26 mouse cellular contexts compared by ENCODE assay signal in the genomic region with DNA sequence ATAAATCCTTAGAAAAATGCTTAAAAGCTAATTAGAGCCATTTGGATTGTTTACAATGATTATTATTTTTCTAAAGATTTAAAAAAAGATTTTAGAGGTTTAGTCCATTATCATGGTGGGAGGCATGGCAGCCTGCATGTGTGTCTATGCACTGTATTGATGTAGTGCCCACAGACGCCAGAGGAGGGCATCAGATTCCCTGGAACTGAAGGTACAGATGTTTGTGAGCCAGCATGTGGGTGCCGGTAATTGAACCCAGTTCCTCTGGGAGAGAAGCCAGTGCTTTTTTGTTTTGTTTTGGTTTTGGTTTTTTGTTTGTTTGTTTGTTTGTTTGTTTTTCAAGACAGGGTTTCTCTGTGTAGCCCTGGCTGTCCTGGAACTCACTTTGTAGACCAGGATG. TPM values are rescaled to one million over a fixed set of nuclear protein-coding genes. Genes with fewer than 3 reads are reported as not detected.
DNase-seq lines count a peak whose midpoint lies in the region; ATAC-seq and TF ChIP-seq lines count a peak whose summit lies in the region.
"Had no signal": no experiment of that assay in that cellular context is flagged by ENCODE, and none has a peak within 500 bp of the region (broad histone marks: within the 10 kb centered on the region; RNA-seq: fewer than 3 reads in every experiment).

No protein-coding gene starts in this region.

- ATAC-seq in embryonic facial prominence, embryonic 13.5 days (ENCODE audit: insufficient number of reproducible peaks, insufficient read depth, low FRiP score, low TSS enrichment, low read depth): no peak
- ATAC-seq in kidney, postnatal 0 days (replicated peaks; ENCODE audit: low FRiP score, low read depth): no peak
- no peak for ATAC-seq in kidney, embryonic 15.5 days (replicated peaks; ENCODE audit: low FRiP score)
- ATAC-seq in forebrain, embryonic 16.5 days: no peak
- ATAC-seq: intestine, embryonic 16.5 days; midbrain, embryonic 15.5 days had no signal

- intact Hi-C loops in gastrocnemius, postnatal 36 days (cut with DNase I): no loop called here

- no peaks in the 10 kb centered on the region for H3K9me3 ChIP-seq in embryonic facial prominence, embryonic 13.5 days
- no peaks in the 10 kb centered on the region for H3K9me3 ChIP-seq in embryonic facial prominence, embryonic 10.5 days
- H3K9me3 ChIP-seq in kidney, postnatal 0 days (replicated peaks; ENCODE audit: low read length): no peaks in the 10 kb centered on the region; the same call in 1 of the 2 replicates
- no peaks in the 10 kb centered on the region for H3K9me3 ChIP-seq in kidney, embryonic 15.5 days (replicated peaks)
- 0 out of 2 replicates have a peak, but pooled peaks cover 2% of the 10 kb centered on the region for H3K9me3 ChIP-seq in forebrain, embryonic 16.5 days (ENCODE audit: control insufficient read depth, low read length)
- H3K9me3 ChIP-seq: heart, embryonic 10.5 days; hindbrain, embryonic 15.5 days; liver, embryonic 13.5 days; midbrain, embryonic 15.5 days had no signal

- H3K4me2 ChIP-seq in embryonic facial prominence, embryonic 13.5 days: no peak overlapping the region
- H3K4me2 ChIP-seq in kidney, postnatal 0 days (ENCODE audit: low read length): no peak overlapping the region
- H3K4me2 ChIP-seq in kidney, embryonic 15.5 days: no peak overlapping the region
- no peak overlapping the region for H3K4me2 ChIP-seq in forebrain, embryonic 16.5 days (ENCODE audit: low read length)
- H3K4me2 ChIP-seq: hindbrain, embryonic 15.5 days; liver, embryonic 13.5 days; midbrain, embryonic 15.5 days had no signal

- peaks cover 7% of the 10 kb centered on the region for H3K4me1 ChIP-seq in embryonic facial prominence, embryonic 13.5 days
- peaks cover 13% of the 10 kb centered on the region for H3K4me1 ChIP-seq in embryonic facial prominence, embryonic 10.5 days
- no peaks in the 10 kb centered on the region for H3K4me1 ChIP-seq in kidney, postnatal 0 days (replicated peaks; ENCODE audit: insufficient read depth, low read length)
- H3K4me1 ChIP-seq in kidney, embryonic 15.5 days: no peaks in the 10 kb centered on the region
- peaks cover 21% of the 10 kb centered on the region for H3K4me1 ChIP-seq in forebrain, embryonic 16.5 days (replicated peaks; ENCODE audit: control insufficient read depth, insufficient read depth, low read length)
- H3K4me1 ChIP-seq in cerebellum, adult 2 months (ENCODE audit: control insufficient read depth, insufficient read depth, low read length): no peaks in the 10 kb centered on the region
- H3K4me1 ChIP-seq: liver, embryonic 13.5 days had no signal

- peak; percentile 3; the same call in 1 of the 2 replicates for TF ChIP-seq CTCF in kidney, postnatal 0 days (IDR thresholded peaks at IDR 0.05; ENCODE audit: low read depth)
- no peak for TF ChIP-seq CTCF in cerebellum, adult 2 months (IDR thresholded peaks at IDR 0.05; ENCODE audit: borderline replicate concordance, insufficient read depth, low read depth, low read length)

- DNase-seq in embryonic facial prominence, embryonic 10.5 days (ENCODE audit: low spot score): no peak
- no peak for DNase-seq in kidney, postnatal 0 days (ENCODE audit: low spot score)
- DNase-seq in ES-CJ7 (ENCODE audit: low read depth, low spot score): peak; percentile 64
- DNase-seq in cerebellum, adult 2 months: no peak
- DNase-seq in gastrocnemius, postnatal 36 days: no peak
- DNase-seq: adrenal gland, postnatal 25 days; cerebellum, adult 9-11 months; heart, postnatal 4 days; kidney, postnatal 4 days; liver, embryonic 13.5 days; lung, adult 2 months; right cerebral cortex, adult 18-20 months; thymus, adult 2 months; thymus, postnatal 4 days had no signal

- no peak overlapping the region for H3K4me3 ChIP-seq in embryonic facial prominence, embryonic 13.5 days
- H3K4me3 ChIP-seq in embryonic facial prominence, embryonic 10.5 days: no peak overlapping the region
- no peak overlapping the region for H3K4me3 ChIP-seq in kidney, postnatal 0 days (replicated peaks; ENCODE audit: low read depth, low read length)
- no peak overlapping the region for H3K4me3 ChIP-seq in kidney, embryonic 15.5 days (replicated peaks)
- no peak overlapping the region for H3K4me3 ChIP-seq in forebrain, embryonic 16.5 days (replicated peaks; ENCODE audit: low read length)
- H3K4me3 ChIP-seq in cerebellum, adult 2 months (replicated peaks; ENCODE audit: insufficient read depth, low read depth, low read length): no peak overlapping the region
- H3K4me3 ChIP-seq: erythroblast, embryonic 14.5 days; heart, embryonic 10.5 days; hindbrain, embryonic 15.5 days; left cerebral cortex, adult 2 months; liver, embryonic 13.5 days; midbrain, embryonic 15.5 days had no signal

- WGBS in embryonic facial prominence, embryonic 13.5 days: 76% methylated on average over 2 of the region's 2 CpGs
- whole genome bisulfite sequencing in embryonic facial prominence, embryonic 10.5 days: 91% methylated on average over 2 of the region's 2 CpGs
- WGBS in kidney, postnatal 0 days: 85% methylated on average over 2 of the region's 2 CpGs
- WGBS in kidney, embryonic 15.5 days: 87% methylated on average over 2 of the region's 2 CpGs
- 85% methylated on average over 2 of the region's 2 CpGs for WGBS in forebrain, embryonic 16.5 days
- WGBS in cerebellum, adult 2 months: 95% methylated on average over 2 of the region's 2 CpGs

- H3K27me3 ChIP-seq in embryonic facial prominence, embryonic 13.5 days: no peaks in the 10 kb centered on the region
- no peaks in the 10 kb centered on the region for H3K27me3 ChIP-seq in embryonic facial prominence, embryonic 10.5 days (replicated peaks; ENCODE audit: low read depth, poor library complexity, severe bottlenecking)
- no peaks in the 10 kb centered on the region for H3K27me3 ChIP-seq in kidney, postnatal 0 days (ENCODE audit: insufficient read depth, low read length)
- H3K27me3 ChIP-seq in kidney, embryonic 15.5 days: no peaks in the 10 kb centered on the region
- H3K27me3 ChIP-seq in forebrain, embryonic 16.5 days (replicated peaks; ENCODE audit: control insufficient read depth, insufficient read depth, low read length): no peaks in the 10 kb centered on the region
- no peaks in the 10 kb centered on the region for H3K27me3 ChIP-seq in cerebellum, adult 2 months (ENCODE audit: control insufficient read depth, insufficient read depth, low read length)
- H3K27me3 ChIP-seq: hindbrain, embryonic 15.5 days; liver, embryonic 13.5 days; midbrain, embryonic 15.5 days had no signal

- H3K27ac ChIP-seq in embryonic facial prominence, embryonic 13.5 days: peak overlapping the region; percentile 66; the same call in 1 of the 2 replicates
- H3K27ac ChIP-seq in embryonic facial prominence, embryonic 10.5 days (replicated peaks): no peak overlapping the region
- no peak overlapping the region for H3K27ac ChIP-seq in kidney, postnatal 0 days
- H3K27ac ChIP-seq in kidney, embryonic 15.5 days: no peak overlapping the region
- H3K27ac ChIP-seq in forebrain, embryonic 16.5 days (ENCODE audit: low read length): peak overlapping the region; percentile 8; the same call in 1 of the 2 replicates
- no peak overlapping the region for H3K27ac ChIP-seq in cerebellum, adult 2 months (ENCODE audit: insufficient read depth, low read length)
- H3K27ac ChIP-seq: heart, embryonic 10.5 days; hindbrain, embryonic 15.5 days; left cerebral cortex, adult 2 months; liver, embryonic 13.5 days; macrophage; midbrain, embryonic 15.5 days had no signal

- no peak overlapping the region for H3K9ac ChIP-seq in embryonic facial prominence, embryonic 13.5 days
- no peak overlapping the region for H3K9ac ChIP-seq in kidney, postnatal 0 days (ENCODE audit: low read depth, low read length)
- no peak overlapping the region for H3K9ac ChIP-seq in kidney, embryonic 15.5 days
- H3K9ac ChIP-seq in forebrain, embryonic 16.5 days (replicated peaks; ENCODE audit: low read depth, low read length): no peak overlapping the region
- H3K9ac ChIP-seq: hindbrain, embryonic 15.5 days; liver, embryonic 13.5 days; midbrain, embryonic 15.5 days had no signal

- TF ChIP-seq POLR2A in cerebellum, adult 2 months (IDR thresholded peaks at IDR 0.05; ENCODE audit: borderline replicate concordance, insufficient read depth, low read length): no peak

- no peaks in the 10 kb centered on the region for H3K36me3 ChIP-seq in embryonic facial prominence, embryonic 13.5 days
- no peaks in the 10 kb centered on the region for H3K36me3 ChIP-seq in embryonic facial prominence, embryonic 10.5 days (replicated peaks)
- no peaks in the 10 kb centered on the region for H3K36me3 ChIP-seq in kidney, postnatal 0 days (ENCODE audit: insufficient read depth, low read length)
- no peaks in the 10 kb centered on the region for H3K36me3 ChIP-seq in kidney, embryonic 15.5 days
- no peaks in the 10 kb centered on the region for H3K36me3 ChIP-seq in forebrain, embryonic 16.5 days (ENCODE audit: control insufficient read depth, insufficient read depth)
- H3K36me3 ChIP-seq: heart, embryonic 10.5 days; hindbrain, embryonic 15.5 days; liver, embryonic 13.5 days; midbrain, embryonic 15.5 days had no signal

RNA-seq across cellular contexts. Expression of a gene that starts 13.3 kb away (rescaled TPM):
- polyA plus RNA-seq in embryonic facial prominence, embryonic 13.5 days (2015; fragmentation: Nextera tagmentation; extraction: Ambion mirVana): 0.37 and 0.58 TPM in 2 replicates
- polyA plus RNA-seq in embryonic facial prominence, embryonic 10.5 days (2016; fragmentation: Nextera tagmentation; extraction: Ambion mirVana): 0.99 and 1.2 TPM in 2 replicates
- polyA plus RNA-seq in kidney, postnatal 0 days (2015; fragmentation: Nextera tagmentation; extraction: Ambion mirVana): 0.55 and 0.59 TPM in 2 replicates
- 0.86 and 1.2 TPM in 2 replicates for polyA plus RNA-seq in kidney, embryonic 15.5 days (2015; fragmentation: Nextera tagmentation; extraction: Ambion mirVana)
- polyA plus RNA-seq in forebrain, embryonic 16.5 days (2015; fragmentation: Nextera tagmentation; extraction: Ambion mirVana): 5.4 and 5.6 TPM in 2 replicates
- 0.51 and 0.54 TPM in 2 replicates for polyA plus RNA-seq in cerebellum, adult 2 months (2012; rRNA removed)
- under 1 TPM in 1 of 2 experiments, not detected in 1; 0.10 TPM for total RNA-seq in gastrocnemius, postnatal 36 days (2021)
- total RNA-seq: gastrocnemius, adult 8-10 months; granulocyte monocyte progenitor cell, adult 5-6 weeks had no signal
- polyA plus RNA-seq: erythroblast, embryonic 14.5 days; macrophage had no signal

Comparison
In these comparisons a context has a peak if more than half of its experiments do, and no peak if none do; other contexts are left out.
1. H3K27ac ChIP-seq: peak in embryonic facial prominence, embryonic 13.5 days (single experiment) and forebrain, embryonic 16.5 days (single experiment); none in embryonic facial prominence, embryonic 10.5 days (single experiment), kidney, postnatal 0 days (single experiment), kidney, embryonic 15.5 days (single experiment) and cerebellum, adult 2 months (single experiment).